Mouse (Mus musculus): ENCODE measurements around the gene Rpl27.

DNA sequence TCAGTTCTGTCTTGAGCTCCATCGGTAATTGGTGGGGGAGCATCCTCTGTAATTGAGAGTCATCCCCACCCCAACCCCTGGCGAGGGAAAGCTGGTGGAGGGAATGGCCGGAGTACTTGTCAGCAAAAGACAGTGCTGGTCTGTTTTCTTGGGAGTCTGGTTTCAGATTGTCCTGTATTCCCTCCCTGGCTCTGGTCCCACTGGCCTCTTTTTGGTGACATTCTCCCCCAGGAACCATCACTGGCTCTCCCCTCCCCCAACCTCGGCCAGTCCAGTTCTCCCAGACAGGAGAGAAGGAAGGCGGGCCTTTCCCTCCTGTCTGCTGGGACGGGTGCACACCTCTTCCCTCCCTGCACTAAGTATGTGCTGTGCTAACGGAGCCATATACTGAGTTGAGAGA is 30.2 kb downstream of the Rpl27 start:
- TF ChIP-seq CTCF (IDR thresholded peaks at IDR 0.05; ENCODE audit: extremely low read depth, insufficient read depth, low read length) (no peak), POLR2A (IDR thresholded peaks at IDR 0.05; ENCODE audit: extremely low read depth, insufficient read depth, low read length) (no peak)
